Mouse (Mus musculus) left cerebral cortex, postnatal 25 days (tissue): Measurements from ENCODE around the gene Adi1. TPM values are rescaled to one million over a fixed set of nuclear protein-coding genes. Genes with fewer than 3 reads are reported as not detected.

Experiments
- DNase-seq, 2 experiments: peaks; one replicate each; pipeline ENCODE4 v3.0.0; 2022; ENCODE audit warnings: low spot score in 2 of 2, mixed read lengths in 1 of 2
- intact Hi-C: fragments of 180-260 bp; cut with DNase I; formaldehyde crosslinking; loops from one replicate; pipeline ENCODE4 v1.15.1; 2025
- total RNA-seq, 2 experiments: library from RNA; stranded (reverse); gene quantifications; 2 replicates each; pipeline ENCODE4 v1.2.3; 2021

Gene Adi1
- 10 to 100 TPM; 26.5 to 29.7 TPM for total RNA-seq

GRCm38 (mm10) chr12:28675121-28675924 lies at the start of gene Adi1:
TSS of gene Adi1 (plus strand) at chr12:28675231.
- intact Hi-C loops, result loop anchor here (2.0 kb wide), 1 partner anchor 27 kb away; the partner anchor contains the start of gene Rnaseh1
- peak; percentile 86 to 92 for DNase-seq

GRCm38 (mm10) chr12:28625407-28625806 lies 49.6 kb upstream of the Adi1 start:
- intact Hi-C loops, result no loop called here
- DNase-seq, result no peak

GRCm38 (mm10) chr12:28627092-28627491 lies 47.9 kb upstream of the Adi1 start:
- intact Hi-C loops, result no loop called here
- no peak for DNase-seq

GRCm38 (mm10) chr12:28628436-28628835 lies 46.6 kb upstream of the Adi1 start:
- DNase-seq, result no peak
- intact Hi-C loops, result no loop called here

GRCm38 (mm10) chr12:28635058-28635534 lies 39.9 kb upstream of the Adi1 start:
- no peak for DNase-seq
- intact Hi-C loops, result loop anchor here (1.0 to 5.0 kb wide), 3 partner anchors 14 to 117 kb away; partner anchors contain the start of genes Eipr1, Rnaseh1 and Trappc12

- intact Hi-C loops, result loop anchor here (1.0 to 5.0 kb wide), 3 partner anchors 13 to 116 kb away; partner anchors contain the start of genes Eipr1, Rnaseh1 and Trappc12
Measured at GRCm38 (mm10) chr12:28635535-28636476, 39.2 kb upstream of the Adi1 start, which contains the start of gene Rps7. TSS of gene Rps7 (minus strand) at chr12:28635953.

GRCm38 (mm10) chr12:28636543-28636942 lies 38.5 kb upstream of the Adi1 start:
- DNase-seq, result no peak
- intact Hi-C loops, result loop anchor here (5.0 kb wide), 1 partner anchor 116 kb away; the partner anchor contains the start of genes Eipr1 and Trappc12

More at GRCm38 (mm10) chr12:28635535-28636476, 39.2 kb upstream of the Adi1 start, which contains the start of gene Rps7:
- DNase-seq, result peak; percentile 93 to 96

- intact Hi-C loops, result loop anchor here (5.0 kb wide), 1 partner anchor 114 kb away; the partner anchor contains the start of genes Eipr1 and Trappc12
- no peak for DNase-seq
Measured at GRCm38 (mm10) chr12:28638778-28639177, 36.3 kb upstream of the Adi1 start.

GRCm38 (mm10) chr12:28649141-28650110 lies 25.6 kb upstream of the Adi1 start, which contains the start of gene Rnaseh1:
TSS of gene Rnaseh1 (plus strand) at chr12:28649602.
- DNase-seq, result peak; percentile 93 to 96
- intact Hi-C loops, result loop anchor here (1.0 to 2.0 kb wide), 2 partner anchors 14 to 25 kb away; partner anchors contain the start of genes Adi1 and Rps7

DNA sequence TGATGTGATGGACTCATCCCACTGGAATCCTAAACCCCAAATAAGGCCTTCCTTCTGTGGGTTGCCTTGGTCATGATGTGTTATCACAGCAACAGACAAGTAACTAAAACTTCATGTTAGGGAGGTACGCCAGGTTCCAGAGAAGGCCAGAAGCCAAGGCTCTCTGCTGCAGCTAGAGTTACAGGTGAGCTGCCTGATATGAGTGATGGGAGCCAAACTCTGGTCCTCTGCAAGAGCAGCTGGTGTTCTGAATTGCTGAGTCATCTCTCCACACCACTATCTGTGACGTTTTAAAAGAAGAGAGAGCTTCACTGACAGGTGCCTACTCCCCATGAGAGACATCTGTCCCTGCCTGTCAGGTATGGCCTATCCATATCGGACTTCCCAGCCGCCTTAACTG lies 12.4 kb upstream of the Adi1 start:
- no peak for DNase-seq
- intact Hi-C loops, result no loop called here

GRCm38 (mm10) chr12:28666734-28667133 lies 8.3 kb upstream of the Adi1 start:
- intact Hi-C loops, result no loop called here
- no peak for DNase-seq

GRCm38 (mm10) chr12:28667287-28667686 lies 7.7 kb upstream of the Adi1 start:
- DNase-seq, result no peak
- intact Hi-C loops, result no loop called here

DNA sequence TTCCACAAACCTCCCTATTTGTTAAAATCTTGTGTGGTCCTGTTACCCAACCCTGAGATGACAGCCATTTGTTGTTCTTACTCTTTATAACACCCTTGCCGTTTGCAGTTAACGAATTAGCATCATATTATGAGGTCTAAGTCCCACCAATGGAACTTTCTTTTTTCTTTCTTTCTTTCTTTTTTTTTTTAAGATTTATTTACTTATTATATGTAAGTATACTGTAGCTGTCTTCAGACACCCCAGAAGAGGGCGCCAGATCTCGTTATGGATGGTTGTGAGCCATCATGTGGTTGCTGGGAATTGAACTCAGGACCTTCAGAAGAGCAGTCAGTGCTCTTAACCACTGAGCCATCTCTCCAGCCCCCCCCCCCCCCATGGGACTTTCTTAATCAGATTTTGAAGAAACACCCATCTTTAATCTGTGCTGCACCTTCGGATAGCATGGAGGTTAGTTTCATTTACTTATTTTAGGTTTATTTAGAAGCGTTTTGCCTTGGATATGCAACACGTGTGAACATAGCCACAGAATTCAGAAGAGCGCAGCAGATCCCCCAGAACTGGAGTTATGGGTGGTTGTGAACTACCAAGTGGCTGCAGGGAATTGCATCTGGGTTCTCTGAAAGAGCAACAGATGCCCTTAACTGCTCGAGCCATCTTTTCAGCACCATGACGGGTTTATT lies 852 bp upstream of the Adi1 start:
- intact Hi-C loops, result loop anchor here (2.0 kb wide), 1 partner anchor 25 kb away; the partner anchor contains the start of gene Rnaseh1
- DNase-seq, result no peak

DNA sequence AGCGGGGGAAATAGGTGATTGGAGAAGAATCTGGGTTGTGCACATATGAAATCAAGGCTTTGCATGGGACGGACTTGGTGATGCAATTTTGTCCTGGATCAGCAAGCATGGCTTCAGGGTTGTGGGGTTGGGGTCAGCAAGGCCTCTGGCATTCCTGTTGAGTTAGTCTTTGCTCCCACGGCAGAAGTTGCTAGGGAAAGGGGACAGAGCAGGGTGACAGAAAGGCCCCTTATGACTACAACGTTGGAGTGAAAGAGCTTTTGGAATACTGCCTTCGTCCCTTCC lies 836 bp downstream of the Adi1 start:
- no peak for DNase-seq
- intact Hi-C loops, result loop anchor here (2.0 kb wide), 1 partner anchor 27 kb away; the partner anchor contains the start of gene Rnaseh1

DNA sequence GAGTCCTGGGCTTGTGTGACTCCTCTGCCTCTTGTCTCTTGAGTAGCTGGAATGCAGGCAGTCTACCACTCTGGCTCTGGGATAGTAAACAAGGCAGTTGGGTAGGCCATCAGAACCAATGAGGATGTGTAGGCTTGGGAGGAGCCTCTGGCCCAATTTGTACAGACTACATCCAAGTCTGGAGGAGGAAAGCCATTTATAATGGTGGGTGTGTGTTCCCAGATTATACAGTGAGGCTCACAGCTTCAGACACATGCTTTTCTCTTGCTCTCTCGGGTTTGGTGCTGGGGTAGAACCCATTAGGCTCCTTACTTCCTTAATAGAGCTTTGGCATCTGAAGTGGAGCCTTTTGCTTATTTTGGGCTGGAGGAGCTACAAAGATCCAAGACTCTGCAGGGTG lies 9.6 kb downstream of the Adi1 start:
- no peak for DNase-seq
- intact Hi-C loops, result no loop called here

GRCm38 (mm10) chr12:28685771-28686170 lies 10.7 kb downstream of the Adi1 start:
- intact Hi-C loops, result no loop called here
- no peak for DNase-seq

DNA sequence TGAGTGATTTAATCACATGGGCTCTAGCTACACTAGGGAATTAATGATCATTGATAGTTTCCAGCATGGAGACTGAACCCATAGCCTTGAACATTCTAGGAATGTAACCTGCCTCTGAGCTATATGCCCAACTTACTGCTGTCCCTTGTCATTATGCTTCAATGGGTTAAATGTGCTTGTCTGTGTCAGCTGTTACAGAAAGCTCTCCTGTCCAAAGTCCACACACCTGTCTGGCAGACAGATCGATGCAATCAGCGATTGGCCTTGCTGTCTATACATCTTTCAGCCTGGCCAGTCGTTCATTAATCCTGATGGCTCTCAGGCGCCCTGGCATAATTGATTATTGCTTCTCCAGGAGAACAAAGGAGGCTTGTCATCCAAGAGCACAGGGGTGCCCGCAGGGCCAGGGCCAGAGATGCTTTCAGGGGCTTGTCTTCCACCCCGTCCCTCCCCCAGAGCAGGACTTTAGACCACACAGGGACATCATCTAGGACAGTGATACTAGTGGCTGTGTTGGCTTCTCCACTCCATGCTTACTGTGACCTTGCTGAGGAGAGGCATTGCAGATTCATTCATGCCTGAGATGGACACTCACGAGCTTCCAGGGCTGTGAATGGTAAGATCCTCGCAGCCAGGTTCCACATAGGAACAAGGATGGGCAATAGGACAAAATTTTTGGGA lies 11.3 kb downstream of the Adi1 start:
- no peak for DNase-seq
- intact Hi-C loops, result no loop called here
